Mouse (Mus musculus): ENCODE results near the gene Calml3. TPM values are rescaled to one million over a fixed set of nuclear protein-coding genes. Genes with fewer than 3 reads are reported as not detected.

The Calml3 gene
- total and polyA plus RNA-seq, 3 experiments = 0.27 TPM; not detected in 2

DNA sequence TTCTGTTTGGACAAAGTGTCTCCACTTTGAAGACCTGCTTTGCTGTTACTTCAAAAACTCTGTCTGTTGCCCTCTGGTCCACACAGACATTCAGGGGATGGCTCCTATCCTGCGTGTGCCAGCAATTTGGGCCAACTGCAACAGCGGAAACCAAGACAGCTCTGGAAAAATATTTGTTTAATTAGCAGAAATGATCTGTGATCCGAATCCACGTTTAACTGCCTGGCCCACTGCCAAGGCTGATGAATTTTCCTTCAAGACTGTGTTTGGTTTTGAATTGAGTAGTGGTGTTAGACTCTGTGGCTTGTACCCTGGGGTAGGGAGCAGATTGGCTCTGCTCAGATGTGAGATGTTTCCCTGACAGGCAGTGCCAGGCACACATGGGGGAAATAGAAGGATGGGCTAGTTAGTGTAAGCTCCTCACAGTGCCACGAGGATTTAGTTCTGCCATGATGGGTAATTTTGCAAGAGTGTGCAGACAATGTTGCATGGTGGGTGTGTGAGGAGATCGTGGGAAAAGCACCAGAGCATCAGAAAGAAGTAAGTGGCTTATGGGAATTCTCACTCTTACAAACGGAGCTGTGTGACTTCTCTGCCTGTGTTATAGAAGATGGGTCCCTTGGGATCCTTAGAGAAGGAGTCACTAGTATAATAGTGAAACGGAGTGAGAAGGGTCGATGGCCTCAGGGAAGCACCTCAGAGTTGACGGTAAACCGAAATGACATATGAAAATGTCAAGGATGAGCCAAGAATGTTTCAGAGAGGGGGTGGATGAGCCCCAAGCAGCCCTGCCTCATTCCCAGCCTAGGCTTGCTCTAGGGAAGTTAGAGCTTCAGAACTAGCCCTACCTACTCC lies 33.7 kb downstream of the Calml3 start:
- Histone ChIP-seq H3K27me3 (ENCODE audit: insufficient read depth, low read length) (no peaks in the 10 kb centered on the region), H3K36me3 (replicated peaks) (no peaks in the 10 kb centered on the region), H3K4me3 (ENCODE audit: low read depth, low read length) (no peak overlapping the region), H3K4me1 (ENCODE audit: insufficient read depth, low read depth, low read length) (no peaks in the 10 kb centered on the region), H3K9me3 (replicated peaks) (no peaks in the 10 kb centered on the region)
- ATAC-seq (ENCODE audit: extremely low read depth, insufficient number of reproducible peaks, low FRiP score, poor library complexity, severe bottlenecking) = no peak
- DNase-seq (ENCODE audit: low spot score) = no peak
- TF ChIP-seq TAL1 (conservative IDR thresholded peaks at IDR 0.05; ENCODE audit: low read depth, low read length) (no peak), GATA1 (IDR thresholded peaks at IDR 0.05; ENCODE audit: borderline replicate concordance, low read length) (no peak), CTCF (IDR thresholded peaks at IDR 0.05; ENCODE audit: low read depth, low read length) (no peak), GATA2 (IDR thresholded peaks at IDR 0.05; ENCODE audit: borderline replicate concordance, low read depth, low read length) (no peak), POLR2AphosphoS5 (IDR thresholded peaks at IDR 0.05; ENCODE audit: insufficient replicate concordance, low read depth, low read length) (no peak)

DNA sequence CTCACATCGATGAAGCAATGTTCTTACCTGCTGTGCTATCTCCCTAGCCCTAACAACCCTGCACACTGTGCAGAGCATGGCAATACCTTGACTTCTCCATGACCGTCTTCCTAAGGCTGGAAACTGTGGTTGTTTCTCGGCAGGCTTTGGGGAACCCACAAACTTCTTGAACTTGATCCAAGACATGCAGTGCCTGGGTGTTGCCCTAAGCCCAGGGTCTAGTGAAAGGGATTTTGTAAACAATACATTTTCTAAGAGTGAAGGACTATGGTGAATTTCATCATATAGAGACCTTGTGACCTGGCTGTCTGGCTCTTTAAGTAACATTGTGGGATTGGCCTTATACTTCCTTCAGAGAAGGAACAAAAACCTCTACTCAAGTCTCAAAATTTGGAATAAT lies 34.6 kb downstream of the Calml3 start:
- no peak for ATAC-seq (ENCODE audit: extremely low read depth, insufficient number of reproducible peaks, low FRiP score, poor library complexity, severe bottlenecking)
- no peak for DNase-seq (ENCODE audit: low spot score)

DNA sequence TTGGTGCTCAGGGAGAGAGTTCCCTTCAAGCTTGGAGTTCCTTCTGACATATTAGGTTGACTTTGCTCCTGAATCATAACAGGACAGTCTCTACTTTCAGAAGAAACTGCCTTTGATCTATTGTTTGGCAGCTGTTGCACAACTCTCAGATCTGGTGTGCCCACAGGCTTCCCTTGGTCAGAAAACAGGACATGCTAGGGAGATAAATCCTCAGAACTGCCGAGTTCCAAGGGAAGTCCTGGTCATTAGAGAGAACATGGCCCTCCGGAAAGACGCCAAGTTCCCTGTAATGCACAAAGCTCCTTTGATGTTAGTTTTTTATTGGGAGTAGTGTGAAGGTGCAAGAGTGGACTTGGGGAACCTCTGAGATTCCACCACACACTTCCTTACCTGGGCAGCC lies 35.5 kb downstream of the Calml3 start:
- Histone ChIP-seq H3K36me3 (replicated peaks) (no peaks in the 10 kb centered on the region), H3K4me1 (ENCODE audit: insufficient read depth, low read depth, low read length) (no peaks in the 10 kb centered on the region), H3K9me3 (replicated peaks) (no peaks in the 10 kb centered on the region), H3K27me3 (ENCODE audit: insufficient read depth, low read length) (no peaks in the 10 kb centered on the region), H3K4me3 (ENCODE audit: low read depth, low read length) (no peak overlapping the region)
- TF ChIP-seq CTCF (IDR thresholded peaks at IDR 0.05; ENCODE audit: low read depth, low read length) = no peak
- TF ChIP-seq GATA2 (IDR thresholded peaks at IDR 0.05; ENCODE audit: borderline replicate concordance, low read depth, low read length) = no peak
- TF ChIP-seq GATA1 (IDR thresholded peaks at IDR 0.05; ENCODE audit: borderline replicate concordance, low read length) = no peak
- no peak for TF ChIP-seq POLR2AphosphoS5 (IDR thresholded peaks at IDR 0.05; ENCODE audit: insufficient replicate concordance, low read depth, low read length)
- TF ChIP-seq TAL1 (conservative IDR thresholded peaks at IDR 0.05; ENCODE audit: low read depth, low read length) = no peak
- DNase-seq (ENCODE audit: low spot score) (no peak), ATAC-seq (ENCODE audit: extremely low read depth, insufficient number of reproducible peaks, low FRiP score, poor library complexity, severe bottlenecking) (no peak)

More for the DNA sequence above, 34.6 kb downstream of the Calml3 start:
- H3K36me3 ChIP-seq (replicated peaks) = no peaks in the 10 kb centered on the region
- no peaks in the 10 kb centered on the region for H3K9me3 ChIP-seq (replicated peaks)
- TF ChIP-seq TAL1 (conservative IDR thresholded peaks at IDR 0.05; ENCODE audit: low read depth, low read length) = no peak
- no peak for TF ChIP-seq CTCF (IDR thresholded peaks at IDR 0.05; ENCODE audit: low read depth, low read length)
- TF ChIP-seq GATA2 (IDR thresholded peaks at IDR 0.05; ENCODE audit: borderline replicate concordance, low read depth, low read length) = no peak
- TF ChIP-seq POLR2AphosphoS5 (IDR thresholded peaks at IDR 0.05; ENCODE audit: insufficient replicate concordance, low read depth, low read length) = no peak
- no peak for TF ChIP-seq GATA1 (IDR thresholded peaks at IDR 0.05; ENCODE audit: borderline replicate concordance, low read length)
- H3K4me1 ChIP-seq (ENCODE audit: insufficient read depth, low read depth, low read length) = no peaks in the 10 kb centered on the region
- H3K4me3 ChIP-seq (ENCODE audit: low read depth, low read length) = no peak overlapping the region
- H3K27me3 ChIP-seq (ENCODE audit: insufficient read depth, low read length) = no peaks in the 10 kb centered on the region

DNA sequence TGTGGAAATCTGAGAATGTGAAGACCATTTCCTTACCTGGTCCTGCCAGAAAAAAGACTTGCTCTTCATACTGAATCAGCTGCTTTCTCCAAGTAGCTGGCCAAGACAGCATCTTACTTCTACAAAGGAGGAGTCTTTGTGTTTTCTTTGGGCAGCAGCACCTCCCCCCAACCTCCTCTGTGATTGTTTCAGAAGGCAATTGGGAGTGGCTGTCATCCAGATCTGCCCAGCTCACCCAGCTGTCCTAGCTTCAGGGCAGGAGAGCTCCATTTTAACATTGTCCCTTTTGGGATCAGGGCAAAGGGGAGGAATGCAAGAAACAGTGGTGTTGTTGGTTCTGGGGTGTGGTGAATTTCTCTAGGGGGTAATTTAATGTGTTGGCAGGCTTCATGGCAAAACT lies 37.0 kb downstream of the Calml3 start:
- DNase-seq (ENCODE audit: low spot score) (no peak), ATAC-seq (ENCODE audit: extremely low read depth, insufficient number of reproducible peaks, low FRiP score, poor library complexity, severe bottlenecking) (no peak)
- Histone ChIP-seq H3K4me3 (ENCODE audit: low read depth, low read length) (no peak overlapping the region), H3K9me3 (replicated peaks) (no peaks in the 10 kb centered on the region), H3K36me3 (replicated peaks) (no peaks in the 10 kb centered on the region), H3K27me3 (ENCODE audit: insufficient read depth, low read length) (no peaks in the 10 kb centered on the region), H3K4me1 (ENCODE audit: insufficient read depth, low read depth, low read length) (no peaks in the 10 kb centered on the region)
- no peak for TF ChIP-seq POLR2AphosphoS5 (IDR thresholded peaks at IDR 0.05; ENCODE audit: insufficient replicate concordance, low read depth, low read length)
- TF ChIP-seq GATA1 (IDR thresholded peaks at IDR 0.05; ENCODE audit: borderline replicate concordance, low read length) = no peak
- TF ChIP-seq TAL1 (conservative IDR thresholded peaks at IDR 0.05; ENCODE audit: low read depth, low read length) = no peak
- no peak for TF ChIP-seq GATA2 (IDR thresholded peaks at IDR 0.05; ENCODE audit: borderline replicate concordance, low read depth, low read length)
- TF ChIP-seq CTCF (IDR thresholded peaks at IDR 0.05; ENCODE audit: low read depth, low read length) = no peak

DNA sequence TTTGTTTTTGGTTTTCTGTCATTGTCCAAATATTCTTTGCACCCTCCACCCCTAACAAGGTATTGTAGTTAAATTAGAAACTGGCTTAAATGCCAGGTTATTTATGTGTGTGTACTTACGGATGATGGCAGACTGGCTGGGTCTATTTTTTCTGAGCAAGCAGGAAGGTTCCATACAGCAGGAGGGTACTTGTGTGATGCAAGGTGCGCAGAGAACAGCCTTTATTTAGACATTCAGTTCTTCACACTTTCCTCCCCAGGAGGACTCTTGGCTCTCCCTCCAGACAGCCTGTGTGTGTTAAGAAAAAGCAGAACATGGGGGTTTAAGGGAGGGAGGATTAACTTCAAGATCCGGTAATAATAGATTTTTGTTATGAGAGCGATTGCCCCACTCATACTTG lies 38.3 kb downstream of the Calml3 start:
- no peaks in the 10 kb centered on the region for H3K36me3 ChIP-seq (replicated peaks)
- no peak for ATAC-seq (ENCODE audit: extremely low read depth, insufficient number of reproducible peaks, low FRiP score, poor library complexity, severe bottlenecking)
- H3K4me1 ChIP-seq (ENCODE audit: insufficient read depth, low read depth, low read length) = no peaks in the 10 kb centered on the region
- no peaks in the 10 kb centered on the region for H3K27me3 ChIP-seq (ENCODE audit: insufficient read depth, low read length)
- no peak overlapping the region for H3K4me3 ChIP-seq (ENCODE audit: low read depth, low read length)
- no peak for DNase-seq (ENCODE audit: low spot score)
- no peak for TF ChIP-seq CTCF (IDR thresholded peaks at IDR 0.05; ENCODE audit: low read depth, low read length)
- TF ChIP-seq TAL1 (conservative IDR thresholded peaks at IDR 0.05; ENCODE audit: low read depth, low read length) = no peak
- no peak for TF ChIP-seq GATA1 (IDR thresholded peaks at IDR 0.05; ENCODE audit: borderline replicate concordance, low read length)
- no peak for TF ChIP-seq GATA2 (IDR thresholded peaks at IDR 0.05; ENCODE audit: borderline replicate concordance, low read depth, low read length)
- TF ChIP-seq POLR2AphosphoS5 (IDR thresholded peaks at IDR 0.05; ENCODE audit: insufficient replicate concordance, low read depth, low read length) = no peak
- H3K9me3 ChIP-seq (replicated peaks) = no peaks in the 10 kb centered on the region

DNA sequence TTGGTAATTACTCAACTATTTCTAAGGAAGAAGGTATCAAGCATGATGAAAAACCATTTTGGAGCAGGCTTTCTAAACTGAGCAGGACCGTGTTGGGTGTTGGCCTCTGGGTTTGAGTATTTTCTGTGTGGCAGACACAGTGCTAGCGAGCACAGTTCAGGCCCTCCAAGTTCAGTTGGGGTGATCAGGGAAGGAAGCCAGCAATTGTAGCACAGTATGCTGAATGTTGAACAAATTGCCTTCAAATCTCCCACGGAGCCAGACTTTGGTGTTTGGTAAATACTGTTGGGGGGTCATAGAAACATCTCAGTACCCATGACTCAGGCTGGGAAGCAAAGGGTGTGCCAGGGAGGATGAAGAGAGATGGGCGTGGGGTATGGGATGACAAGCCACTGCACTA lies 43.0 kb downstream of the Calml3 start:
- Histone ChIP-seq H3K4me1 (ENCODE audit: insufficient read depth, low read depth, low read length) (no peaks in the 10 kb centered on the region), H3K4me3 (ENCODE audit: low read depth, low read length) (no peak overlapping the region), H3K36me3 (replicated peaks) (no peaks in the 10 kb centered on the region), H3K27me3 (ENCODE audit: insufficient read depth, low read length) (no peaks in the 10 kb centered on the region), H3K9me3 (replicated peaks) (no peaks in the 10 kb centered on the region)
- DNase-seq (ENCODE audit: low spot score) (no peak), ATAC-seq (ENCODE audit: extremely low read depth, insufficient number of reproducible peaks, low FRiP score, poor library complexity, severe bottlenecking) (no peak)
- TF ChIP-seq CTCF (IDR thresholded peaks at IDR 0.05; ENCODE audit: low read depth, low read length) (no peak), POLR2AphosphoS5 (IDR thresholded peaks at IDR 0.05; ENCODE audit: insufficient replicate concordance, low read depth, low read length) (no peak), GATA1 (IDR thresholded peaks at IDR 0.05; ENCODE audit: borderline replicate concordance, low read length) (no peak), GATA2 (IDR thresholded peaks at IDR 0.05; ENCODE audit: borderline replicate concordance, low read depth, low read length) (no peak), TAL1 (conservative IDR thresholded peaks at IDR 0.05; ENCODE audit: low read depth, low read length) (no peak)

All from G1E (cell line).